Mouse (Mus musculus) bone marrow, adult 2 months (tissue): ENCODE measurements at regions not wholly inside any gene's neighbourhood (a gene's known extent, or its start where the extent isn't known, plus 50 kb on each side); places are given as distances from the start of the nearest gene placed in this dataset.

Experiments used
- CTCF ChIP-seq: fragments of 200-500 bp; IDR thresholded peaks from 2 replicates; pipeline ENCODE4 v1.5.1; 2011; ENCODE audit warnings: low read length, control low read depth; ENCODE audit not compliant: control insufficient read depth, insufficient read depth
- POLR2A ChIP-seq: fragments of 200-500 bp; IDR thresholded peaks from 2 replicates; pipeline ENCODE4 v1.6.1; 2011; ENCODE audit warnings: low read depth, mild to moderate bottlenecking, control low read depth, low read length, borderline replicate concordance; ENCODE audit not compliant: control insufficient read depth

- no peak for TF ChIP-seq CTCF
- TF ChIP-seq POLR2A: no peak
Measured at GRCm38 (mm10) chr13:103637414-103637813, 137.0 kb downstream of the Srek1 start.
